Mouse (Mus musculus): ENCODE data around the gene Fam189a1. TPM values are rescaled to one million over a fixed set of nuclear protein-coding genes. Genes with fewer than 3 reads are reported as not detected.

Gene Fam189a1
- total RNA-seq, 2 experiments from 2014 or later, result not detected

DNA sequence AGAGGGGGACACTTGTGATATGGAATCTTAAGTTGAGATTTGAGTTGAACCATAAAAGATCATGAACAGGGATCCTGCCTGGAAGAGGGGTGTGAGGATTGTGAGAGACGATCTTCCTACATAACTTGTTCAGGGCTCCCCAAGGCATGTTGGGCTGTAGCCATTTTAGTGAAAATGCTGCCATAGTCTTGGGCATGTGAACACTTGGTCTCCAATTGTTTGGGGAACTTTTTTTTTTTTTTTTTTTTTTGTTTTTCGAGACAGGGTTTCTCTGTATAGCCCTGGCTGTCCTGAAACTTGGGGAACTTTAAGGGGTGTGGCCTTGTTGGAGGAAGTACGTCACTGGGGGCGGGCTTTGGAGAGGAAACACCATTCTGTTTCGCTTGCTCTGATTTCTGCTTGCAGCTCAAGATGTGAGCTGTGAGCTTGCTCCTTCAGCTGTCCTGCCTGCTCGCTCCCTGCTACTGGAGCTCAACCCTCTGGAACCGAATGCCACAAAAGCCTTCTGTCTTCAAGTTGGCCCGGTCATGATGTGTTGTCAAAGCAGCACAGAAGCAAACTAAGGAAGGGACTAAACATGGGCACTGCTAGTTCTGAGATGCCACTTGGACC, 385.5 kb downstream of the Fam189a1 start:
- no peak for ATAC-seq (replicated peaks; ENCODE audit: low FRiP score, poor library complexity, severe bottlenecking)

- ATAC-seq (replicated peaks; ENCODE audit: low FRiP score, poor library complexity, severe bottlenecking), result no peak
Measured at GRCm38 (mm10) chr7:64769768-64770167, 386.6 kb downstream of the Fam189a1 start.

DNA sequence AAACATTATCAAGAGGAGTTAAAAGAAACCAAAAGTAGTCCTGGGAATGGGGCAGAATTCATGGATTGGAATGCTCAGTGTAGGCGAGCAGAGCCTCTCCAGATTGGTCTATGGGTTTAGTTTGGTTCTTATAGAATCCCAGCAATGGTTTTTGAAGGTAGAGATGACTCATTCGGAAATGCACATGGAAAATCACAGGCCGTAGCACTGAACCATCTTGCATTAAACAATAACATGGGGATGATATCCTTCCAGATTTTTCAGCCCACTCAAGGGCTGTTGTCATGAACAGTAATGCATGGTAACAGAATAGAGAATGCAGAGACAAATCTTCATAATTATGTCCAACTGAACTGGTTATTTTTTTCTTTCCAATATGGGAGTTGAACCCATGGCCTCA, 390.8 kb downstream of the Fam189a1 start:
- no peak for ATAC-seq (replicated peaks; ENCODE audit: low FRiP score, poor library complexity, severe bottlenecking)

DNA sequence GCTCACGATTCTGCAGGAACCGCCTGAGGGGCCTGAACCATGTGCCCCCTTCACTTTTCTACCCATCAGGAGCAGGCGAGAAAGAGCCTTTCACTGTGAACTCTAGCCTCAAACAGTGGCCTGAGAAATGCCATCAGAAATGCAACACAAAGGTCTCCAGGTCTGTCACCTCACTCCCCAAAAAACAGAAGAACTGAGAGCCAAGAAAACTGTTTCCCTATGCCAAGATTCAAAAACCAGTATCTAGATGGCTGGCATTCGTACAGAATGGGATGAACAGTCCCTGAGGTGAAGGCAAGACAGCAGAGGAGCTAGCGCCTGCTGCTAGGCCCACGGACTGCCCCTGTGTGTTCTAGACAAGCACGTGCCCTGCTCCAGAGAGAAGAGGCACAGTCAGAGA, 401.2 kb downstream of the Fam189a1 start:
- no peak for ATAC-seq (replicated peaks; ENCODE audit: low FRiP score, poor library complexity, severe bottlenecking)

DNA sequence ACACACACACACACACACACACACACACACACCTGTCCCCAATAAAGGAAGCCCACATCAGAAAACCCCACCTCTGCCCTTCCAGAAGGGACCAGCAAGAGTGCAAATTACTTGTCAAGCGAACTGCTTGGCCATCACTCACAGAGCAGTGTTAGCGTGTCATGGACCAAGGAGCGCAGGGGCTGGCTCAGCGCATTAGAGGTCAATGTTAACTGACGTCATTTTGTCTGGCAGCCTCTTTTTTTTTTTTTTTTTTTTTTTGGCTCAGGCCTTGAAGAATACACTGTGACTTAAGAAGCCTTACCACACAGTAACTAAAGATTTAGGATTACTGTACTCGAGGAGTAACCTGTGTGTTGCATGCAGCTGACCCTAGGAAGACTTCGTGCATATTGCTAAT, 402.2 kb downstream of the Fam189a1 start:
- no peak for ATAC-seq (replicated peaks; ENCODE audit: low FRiP score, poor library complexity, severe bottlenecking)

GRCm38 (mm10) chr7:64753678-64754077, 402.7 kb downstream of the Fam189a1 start:
- ATAC-seq (replicated peaks; ENCODE audit: low FRiP score, poor library complexity, severe bottlenecking), result no peak

DNA sequence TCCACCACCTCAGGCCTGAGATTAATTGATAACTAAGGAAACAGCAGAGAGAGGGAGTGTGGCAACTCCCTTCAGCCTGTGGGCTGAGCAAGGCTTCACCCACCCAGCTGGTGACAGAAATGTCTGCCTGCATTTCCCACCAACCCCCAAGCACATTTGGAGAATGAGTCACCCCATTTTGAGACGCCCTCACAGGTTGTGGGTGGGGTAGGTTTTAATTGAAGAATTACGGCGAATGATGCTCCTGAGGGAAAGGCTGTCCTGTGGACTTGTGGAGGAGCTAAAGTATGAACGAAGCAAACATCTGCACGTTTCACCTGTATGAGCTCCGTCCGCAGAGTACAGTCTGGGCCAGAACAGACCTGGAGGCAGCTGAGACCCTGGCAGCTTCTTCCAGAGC, 404.2 kb downstream of the Fam189a1 start:
- ATAC-seq (replicated peaks; ENCODE audit: low FRiP score, poor library complexity, severe bottlenecking), result no peak

GRCm38 (mm10) chr7:64751465-64751864, 404.9 kb downstream of the Fam189a1 start:
- no peak for ATAC-seq (replicated peaks; ENCODE audit: low FRiP score, poor library complexity, severe bottlenecking)

DNA sequence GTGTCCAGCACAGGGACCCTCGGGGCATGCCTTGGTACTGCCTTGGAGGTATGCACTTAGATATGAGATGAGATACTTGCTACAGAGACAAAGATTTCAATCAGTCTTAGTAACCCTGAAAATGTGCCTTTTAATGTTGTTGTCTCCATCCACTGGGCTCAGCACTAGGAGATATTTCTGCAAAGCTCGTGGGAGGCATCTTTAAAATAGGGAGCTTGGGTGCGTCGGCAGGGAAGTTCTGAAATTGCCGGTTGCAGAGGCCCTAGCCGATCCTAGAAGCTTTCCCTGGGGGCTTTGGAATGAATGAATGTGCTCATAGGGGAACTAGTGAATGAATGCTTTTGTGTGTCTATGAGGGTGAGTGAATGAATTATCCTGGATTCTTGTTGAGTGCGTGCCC, 412.8 kb downstream of the Fam189a1 start:
- ATAC-seq (replicated peaks; ENCODE audit: low FRiP score, poor library complexity, severe bottlenecking), result no peak

GRCm38 (mm10) chr7:64741333-64742307, 414.8 kb downstream of the Fam189a1 start:
- ATAC-seq (replicated peaks; ENCODE audit: low FRiP score, poor library complexity, severe bottlenecking), result no peak

GRCm38 (mm10) chr7:64739131-64739530, 417.2 kb downstream of the Fam189a1 start:
- ATAC-seq (replicated peaks; ENCODE audit: low FRiP score, poor library complexity, severe bottlenecking), result no peak

GRCm38 (mm10) chr7:64729785-64730184, 426.6 kb downstream of the Fam189a1 start:
- no peak for ATAC-seq (replicated peaks; ENCODE audit: low FRiP score, poor library complexity, severe bottlenecking)

- ATAC-seq (replicated peaks; ENCODE audit: low FRiP score, poor library complexity, severe bottlenecking), result no peak
Measured at GRCm38 (mm10) chr7:64728816-64729215, 427.6 kb downstream of the Fam189a1 start.

DNA sequence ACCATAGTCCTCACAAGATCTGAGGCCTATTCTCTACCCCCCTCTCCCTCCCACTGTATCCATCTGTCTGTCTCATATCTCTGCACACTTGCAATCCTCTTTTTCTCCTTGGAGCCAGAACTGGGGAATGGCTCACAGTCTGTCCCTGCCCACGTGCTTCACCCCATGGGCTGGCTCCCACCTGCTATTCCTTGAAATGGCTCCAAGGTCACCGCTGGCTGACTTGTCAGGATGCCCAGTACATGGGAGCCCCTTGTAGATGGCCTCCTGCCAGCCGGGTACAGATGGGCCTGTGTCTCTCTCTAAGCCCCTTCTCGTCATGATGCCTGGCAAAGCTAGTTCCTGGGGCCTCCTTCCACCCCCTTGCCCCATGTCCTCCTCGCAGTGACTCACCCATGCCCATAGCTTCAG, 428.2 kb downstream of the Fam189a1 start:
- ATAC-seq (replicated peaks; ENCODE audit: low FRiP score, poor library complexity, severe bottlenecking), result no peak

DNA sequence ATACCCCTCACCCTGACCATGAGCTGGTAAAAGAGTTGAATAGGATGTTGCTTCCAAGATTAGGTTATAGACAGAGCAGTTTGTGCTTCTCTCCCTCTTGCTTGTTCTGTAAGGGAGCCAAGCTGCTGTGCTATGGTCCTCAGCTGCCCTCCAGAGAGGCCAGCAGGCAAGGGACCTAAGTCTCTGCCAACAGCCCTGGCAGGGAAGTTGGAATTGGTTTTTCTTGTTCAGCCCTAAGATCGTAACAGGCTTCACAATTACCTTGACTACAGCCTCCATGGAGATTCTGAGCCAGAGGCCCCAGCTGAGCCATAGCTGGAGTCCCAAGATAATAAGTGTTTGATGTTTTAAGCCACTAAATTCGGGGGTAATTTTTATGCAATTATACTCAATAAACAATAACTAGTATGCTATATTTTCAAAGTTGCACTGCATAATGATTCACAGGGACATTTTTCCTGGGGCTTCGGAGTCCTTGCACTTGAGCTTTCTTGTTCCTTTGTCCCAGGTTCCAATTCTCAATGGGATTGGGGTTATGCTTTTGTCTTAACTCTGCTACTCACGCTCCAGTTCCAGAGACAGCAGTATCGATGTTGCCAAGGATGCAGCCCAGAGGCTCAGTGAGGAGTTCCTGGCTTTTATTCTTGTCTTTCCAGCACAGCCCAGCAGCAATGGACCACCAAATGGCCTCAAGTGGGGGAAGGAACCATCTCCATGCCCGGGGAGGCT, 430.2 kb downstream of the Fam189a1 start:
- no peak for ATAC-seq (replicated peaks; ENCODE audit: low FRiP score, poor library complexity, severe bottlenecking)

DNA sequence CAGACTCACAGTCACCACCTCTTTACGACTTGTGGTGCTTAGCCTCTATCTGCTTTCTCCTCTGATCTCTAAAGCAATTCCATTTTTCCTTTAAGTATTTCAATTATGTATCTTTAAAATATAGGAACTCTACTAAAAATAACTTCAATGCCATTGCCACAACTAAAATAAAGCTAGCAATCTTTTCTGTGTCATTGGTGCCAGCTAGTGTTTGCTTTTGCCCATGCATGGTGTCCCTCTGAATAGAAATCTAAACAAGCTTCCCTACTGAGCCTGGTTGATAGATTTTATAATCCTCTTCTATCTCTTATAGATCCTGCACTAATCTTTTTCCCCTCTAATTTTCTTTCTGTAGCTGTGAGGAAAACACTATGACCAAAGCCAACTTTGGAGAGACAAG, 432.0 kb downstream of the Fam189a1 start:
- ATAC-seq (replicated peaks; ENCODE audit: low FRiP score, poor library complexity, severe bottlenecking), result no peak

- ATAC-seq (replicated peaks; ENCODE audit: low FRiP score, poor library complexity, severe bottlenecking), result no peak
Measured at GRCm38 (mm10) chr7:64723313-64723712, 433.1 kb downstream of the Fam189a1 start.

DNA sequence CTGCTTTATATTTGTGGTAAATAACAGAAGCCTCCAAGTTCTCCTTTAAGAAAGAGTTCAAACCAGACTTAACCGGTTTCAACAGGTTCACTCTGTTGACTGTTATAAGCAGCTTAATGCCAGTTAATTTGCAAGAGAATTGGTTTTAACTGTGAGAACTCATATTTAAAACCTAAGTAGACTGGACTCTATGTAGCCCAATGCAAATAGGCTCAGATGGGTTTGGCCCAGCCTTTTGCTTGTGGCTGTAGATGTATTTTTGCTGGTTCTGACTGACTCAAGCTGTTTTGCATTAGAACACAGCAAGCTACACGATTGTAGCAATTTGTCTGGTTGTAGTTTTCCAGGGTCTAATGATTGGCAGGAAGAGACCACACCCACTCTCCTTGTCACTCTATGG, 440.1 kb downstream of the Fam189a1 start:
- no peak for ATAC-seq (replicated peaks; ENCODE audit: low FRiP score, poor library complexity, severe bottlenecking)

DNA sequence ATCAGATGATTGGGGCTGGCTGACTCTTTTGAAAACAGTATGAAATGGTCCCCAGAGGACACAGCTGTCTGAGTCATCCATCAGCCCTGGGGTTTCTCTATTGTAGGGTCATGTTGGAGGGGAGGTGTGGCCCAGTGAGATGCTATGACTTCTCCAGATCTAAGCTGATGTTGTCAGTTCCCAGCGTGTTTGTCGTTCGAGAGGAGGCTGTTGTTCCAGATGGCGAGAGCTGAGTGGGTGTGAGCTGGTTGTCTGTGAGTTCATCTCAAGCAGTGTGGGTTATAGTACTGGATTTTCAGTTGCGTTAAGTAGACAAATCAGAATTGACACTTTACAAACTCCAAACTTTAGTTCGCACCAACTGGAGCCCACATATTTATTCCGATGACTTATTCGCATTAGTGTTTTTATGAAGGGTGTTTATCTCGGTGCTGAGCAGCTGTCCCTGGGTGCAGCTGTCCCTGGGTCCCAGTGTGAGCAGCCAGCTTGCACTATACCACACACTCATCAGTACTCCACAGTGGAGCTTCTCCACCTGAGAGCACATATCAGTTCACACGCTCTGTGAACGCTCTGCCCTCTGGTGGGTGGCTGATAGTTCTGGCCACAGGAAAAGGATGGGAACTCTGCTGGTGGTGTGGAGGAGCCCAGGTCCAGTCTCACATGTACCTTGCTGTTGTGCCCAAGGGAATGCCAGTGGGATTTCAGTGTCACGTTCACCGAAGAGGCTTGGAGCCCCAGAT, 446.7 kb downstream of the Fam189a1 start:
- no peak for ATAC-seq (replicated peaks; ENCODE audit: low FRiP score, poor library complexity, severe bottlenecking)

DNA sequence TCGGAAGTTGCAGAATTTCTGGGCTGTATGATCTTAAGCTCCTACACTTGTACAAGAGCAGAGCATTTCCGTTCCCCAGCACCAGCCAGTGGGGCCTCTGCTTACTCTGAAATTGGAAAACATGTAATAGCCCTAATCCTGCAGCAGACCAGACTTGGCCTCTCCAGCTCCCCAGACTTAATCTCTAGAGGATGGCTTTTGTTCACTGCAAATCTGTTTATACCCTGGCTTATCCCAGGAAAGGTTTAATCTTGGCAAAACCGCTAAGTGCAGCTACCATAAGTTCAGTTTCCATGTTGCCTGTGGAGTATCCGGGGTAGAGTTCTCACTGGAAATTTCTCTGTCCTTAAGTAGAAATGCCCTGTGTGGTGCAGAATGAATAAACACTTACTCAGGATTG, 448.2 kb downstream of the Fam189a1 start:
- no peak for ATAC-seq (replicated peaks; ENCODE audit: low FRiP score, poor library complexity, severe bottlenecking)

Measured in erythroblast, adult 5-6 weeks (primary cell).